Mouse (Mus musculus): ENCODE measurements at regions not wholly inside any gene's neighbourhood (a gene's known extent, or its start where the extent isn't known, plus 50 kb on each side); places are given as distances from the start of the nearest gene placed in this dataset.
"Not testable (repeated sequence)": the region's sequence is repeated elsewhere in the genome, so short reads cannot be mapped to it uniquely, and the experiment has no call there.

GRCm38 (mm10) chrX:12317488-12317887 lies 157.3 kb upstream of the Bcor start:
- TF ChIP-seq CTCF (IDR thresholded peaks at IDR 0.05; ENCODE audit: control insufficient read depth, insufficient read depth, insufficient read length); MAX (IDR thresholded peaks at IDR 0.05); FOSL1 (IDR thresholded peaks at IDR 0.05; ENCODE audit: insufficient read depth, low read length, poor library complexity, severe bottlenecking); MYOD1 (IDR thresholded peaks at IDR 0.05; ENCODE audit: control insufficient read depth, insufficient read length, low read depth); CEBPB (IDR thresholded peaks at IDR 0.05; ENCODE audit: low read depth); USF1 (IDR thresholded peaks at IDR 0.05; ENCODE audit: low read depth): not testable (repeated sequence)

Measured in C2C12 (cell line).